Mouse (Mus musculus) urinary bladder, postnatal 0 days (tissue): ENCODE results near the gene Top3b. TPM values are rescaled to one million over a fixed set of nuclear protein-coding genes. Genes with fewer than 3 reads are reported as not detected.

Source experiments
- polyA plus RNA-seq: library from polyadenylated mRNA; unstranded; fragments of >200 nt; fragmentation: Nextera tagmentation; extraction: Ambion mirVana; gene quantifications from 2 replicates; pipeline ENCODE4 v1.2.1, GENCODE M21; 2015

Gene Top3b
- polyA plus RNA-seq: 35.3 and 37.2 TPM in 2 replicates

GRCm38 (mm10) chr16:16870617-16871331 is at the start of gene Top3b, which contains the start of gene Vpreb1:
Gene Top3b (plus strand): TSS chr16:16870736.
Gene Vpreb1 (minus strand): TSS chr16:16870843.

GRCm38 (mm10) chr16:16828757-16829615 is 41.5 kb upstream of the Top3b start, which contains the start of gene Spag6l:
Gene Spag6l (minus strand): TSS chr16:16829456.

GRCm38 (mm10) chr16:16863978-16864377 is 6.6 kb upstream of the Top3b start, which contains the start of gene Igll1:
Gene Igll1 (minus strand): TSS chr16:16863985.

GRCm38 (mm10) chr16:16896382-16897055 is 26.0 kb downstream of the Top3b start, which contains the start of gene Ppm1f:
Gene Ppm1f (plus strand): TSS chr16:16896469.

Other genes with a start within 250 kb of the Top3b start
- gene Olfr19, start 194.3 kb upstream of the Top3b start, polyA plus RNA-seq: not detected in 2 replicates
- gene Spag6l, start 41.3 kb upstream of the Top3b start, polyA plus RNA-seq: not detected in 2 replicates
- not detected in 2 replicates for gene Igll1, start 6.8 kb upstream of the Top3b start, polyA plus RNA-seq
- gene Vpreb1, start 107 bp downstream of the Top3b start, polyA plus RNA-seq: 0.79 and 1.4 TPM in 2 replicates
- 8.2 and 8.5 TPM in 2 replicates for gene Ppm1f, start 25.7 kb downstream of the Top3b start, polyA plus RNA-seq
- gene Mapk1, start 112.6 kb downstream of the Top3b start, polyA plus RNA-seq: 128 and 140 TPM in 2 replicates
- gene Ypel1, start 199.0 kb downstream of the Top3b start, polyA plus RNA-seq: 3.8 and 4.5 TPM in 2 replicates
- gene Ppil2, start 240.5 kb downstream of the Top3b start, polyA plus RNA-seq: 63.4 and 70.7 TPM in 2 replicates